Mouse (Mus musculus) hematopoietic multipotent progenitor cell, adult 10-12 weeks (in vitro differentiated cells): ENCODE data around the gene Rasl2-9. TPM values are rescaled to one million over a fixed set of nuclear protein-coding genes. Genes with fewer than 3 reads are reported as not detected.

ENCODE experiments used
- polyA plus RNA-seq: library from polyadenylated mRNA; stranded (reverse); fragments of >175 nt; gene quantifications from 2 replicates; pipeline ENCODE4 v1.2.3, GENCODE M21; 2012; ENCODE audit warnings: low replicate concordance

Rasl2-9 gene
- 0.20 and 0.23 TPM in 2 replicates for polyA plus RNA-seq

GRCm38 (mm10) chr7:5125549-5126406 is at the start of gene Rasl2-9:
TSS of gene Rasl2-9 (minus strand) at chr7:5125950.

GRCm38 (mm10) chr7:5149570-5149969 is 23.8 kb upstream of the Rasl2-9 start, which contains the start of gene Vmn1r55:
TSS of gene Vmn1r55 (minus strand) at chr7:5149670.

GRCm38 (mm10) chr7:5116850-5117249 is 8.9 kb downstream of the Rasl2-9 start, which contains the start of gene Rfpl4:
TSS of gene Rfpl4 (minus strand) at chr7:5116950.

GRCm38 (mm10) chr7:5080010-5080751 is 45.6 kb downstream of the Rasl2-9 start, which contains the start of gene Epn1:
TSS of gene Epn1 (plus strand) at chr7:5080235.

Other genes with a start within 250 kb of the Rasl2-9 start
- 3.7 and 21.0 TPM in 2 replicates for gene Isoc2a, start 248.8 kb downstream of the Rasl2-9 start, polyA plus RNA-seq
- 0.17 TPM in 1 of 2 replicates, not detected in the other for gene Gm36210, start 219.4 kb downstream of the Rasl2-9 start, polyA plus RNA-seq
- 49.2 and 81.2 TPM in 2 replicates for gene Zfp628, start 210.7 kb downstream of the Rasl2-9 start, polyA plus RNA-seq
- gene Nat14, start 203.9 kb downstream of the Rasl2-9 start, polyA plus RNA-seq = 1.9 and 3.5 TPM in 2 replicates
- 0.11 and 0.21 TPM in 2 replicates for gene Ssc5d, start 200.2 kb downstream of the Rasl2-9 start, polyA plus RNA-seq
- 0.25 and 0.81 TPM in 2 replicates for gene Sbk2, start 161.5 kb downstream of the Rasl2-9 start, polyA plus RNA-seq
- not detected in 2 replicates for gene Sbk3, start 154.8 kb downstream of the Rasl2-9 start, polyA plus RNA-seq
- gene Zfp579, start 129.8 kb downstream of the Rasl2-9 start, polyA plus RNA-seq = 57.7 and 140 TPM in 2 replicates
- gene Zfp524, start 111.5 kb downstream of the Rasl2-9 start, polyA plus RNA-seq = 60.5 and 72.3 TPM in 2 replicates
- 31.6 and 47.8 TPM in 2 replicates for gene Fiz1, start 111.3 kb downstream of the Rasl2-9 start, polyA plus RNA-seq
- 55.5 TPM in 1 of 2 replicates, not detected in the other for gene Gm44973, start 110.5 kb downstream of the Rasl2-9 start, polyA plus RNA-seq
- gene Zfp865, start 105.6 kb downstream of the Rasl2-9 start, polyA plus RNA-seq = 97.4 and 264 TPM in 2 replicates
- gene Ccdc106, start 105.4 kb downstream of the Rasl2-9 start, polyA plus RNA-seq = 0.99 and 2.0 TPM in 2 replicates
- not detected in 2 replicates for gene 4632433K11Rik, start 91.8 kb downstream of the Rasl2-9 start, polyA plus RNA-seq
- 4.2 and 6.3 TPM in 2 replicates for gene Zfp784, start 87.5 kb downstream of the Rasl2-9 start, polyA plus RNA-seq
- gene Zfp580, start 74.4 kb downstream of the Rasl2-9 start, polyA plus RNA-seq = 27.8 and 63.8 TPM in 2 replicates
- gene U2af2, start 63.8 kb downstream of the Rasl2-9 start, polyA plus RNA-seq = 344 and 667 TPM in 2 replicates
- gene Epn1, start 45.7 kb downstream of the Rasl2-9 start, polyA plus RNA-seq = 685 and 1,033 TPM in 2 replicates
- not detected in 2 replicates for gene Rfpl4, start 9.0 kb downstream of the Rasl2-9 start, polyA plus RNA-seq
- not detected in 2 replicates for gene Vmn1r55, start 23.7 kb upstream of the Rasl2-9 start, polyA plus RNA-seq
- not detected in 2 replicates for gene Vmn1r56, start 70.8 kb upstream of the Rasl2-9 start, polyA plus RNA-seq
- not detected in 2 replicates for gene Vmn1r57, start 92.5 kb upstream of the Rasl2-9 start, polyA plus RNA-seq
- not detected in 2 replicates for gene Gm5065, start 224.6 kb upstream of the Rasl2-9 start, polyA plus RNA-seq
- not detected in 2 replicates for gene Nlrp2, start 225.1 kb upstream of the Rasl2-9 start, polyA plus RNA-seq